Mouse (Mus musculus): ENCODE data around the gene Fam180a.

- TF ChIP-seq TAL1 (IDR thresholded peaks at IDR 0.05; ENCODE audit: low read length), result no peak
- TF ChIP-seq GATA1 (IDR thresholded peaks at IDR 0.05; ENCODE audit: low read length), result no peak
Observed at GRCm38 (mm10) chr6:35362596-35362995, 36.7 kb upstream of the Fam180a start.
